Mouse (Mus musculus) liver, adult 2 months (tissue): ENCODE results near the gene Depdc5.

Source experiments
- CTCF ChIP-seq: fragments of 200-500 bp; IDR thresholded peaks from 2 replicates; pipeline ENCODE4 v1.5.1; 2011; ENCODE audit warnings: low read depth, low read length, control low read depth
- POLR2A ChIP-seq: fragments of 200-500 bp; IDR thresholded peaks from 2 replicates; pipeline ENCODE4 v1.6.1; 2011; ENCODE audit warnings: low read length, control low read depth; ENCODE audit not compliant: insufficient read depth; ENCODE audit errors: extremely low read depth

DNA sequence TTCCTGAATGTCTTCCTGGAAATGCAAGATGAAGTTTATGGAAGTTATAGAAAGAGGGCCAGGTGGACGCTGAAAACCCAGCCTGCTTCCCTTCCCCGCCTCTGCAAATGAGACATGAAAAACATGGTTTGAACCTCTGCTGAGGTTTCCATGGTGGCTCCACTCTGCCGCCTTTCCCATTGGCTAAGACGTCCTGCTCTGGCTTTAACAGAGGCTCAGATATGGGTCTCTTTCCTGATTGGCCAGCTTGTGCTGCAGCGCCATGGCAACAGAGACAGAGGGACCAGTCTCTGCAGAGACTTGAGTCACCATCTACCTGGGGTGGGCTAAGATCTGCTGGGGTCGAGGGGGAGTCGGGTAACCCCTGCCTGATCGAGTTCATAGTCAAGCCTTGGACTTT is 143.2 kb downstream of the Depdc5 start:
- TF ChIP-seq CTCF (no peak), POLR2A (no peak)
